Mouse (Mus musculus): ENCODE measurements around the gene Rem2.

DNA sequence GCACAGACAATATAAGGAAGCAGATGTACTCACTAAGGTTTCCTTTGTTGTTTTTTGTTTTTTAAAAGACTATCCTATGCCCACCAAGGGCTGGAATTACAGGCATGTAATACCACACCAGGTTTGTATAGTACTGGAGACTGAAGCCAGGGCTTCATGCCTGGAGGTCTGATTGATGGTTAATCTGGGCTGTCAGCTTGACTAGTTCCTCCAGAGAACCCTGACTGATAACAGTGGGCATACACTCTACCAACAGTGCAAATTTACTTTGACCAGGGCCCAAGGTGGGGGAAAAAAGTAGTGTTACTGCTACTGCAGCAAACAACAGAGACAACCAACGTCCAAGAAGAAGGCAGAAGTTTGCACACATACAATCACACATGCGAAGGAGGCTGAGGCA, 4.4 kb upstream of the Rem2 start:
- TF ChIP-seq CTCF (IDR thresholded peaks at IDR 0.05; ENCODE audit: low read depth) (no peak), EP300 (optimal IDR thresholded peaks at IDR 0.05) (no peak)
